Mouse (Mus musculus): ENCODE measurements around the gene Lamc1.

DNA sequence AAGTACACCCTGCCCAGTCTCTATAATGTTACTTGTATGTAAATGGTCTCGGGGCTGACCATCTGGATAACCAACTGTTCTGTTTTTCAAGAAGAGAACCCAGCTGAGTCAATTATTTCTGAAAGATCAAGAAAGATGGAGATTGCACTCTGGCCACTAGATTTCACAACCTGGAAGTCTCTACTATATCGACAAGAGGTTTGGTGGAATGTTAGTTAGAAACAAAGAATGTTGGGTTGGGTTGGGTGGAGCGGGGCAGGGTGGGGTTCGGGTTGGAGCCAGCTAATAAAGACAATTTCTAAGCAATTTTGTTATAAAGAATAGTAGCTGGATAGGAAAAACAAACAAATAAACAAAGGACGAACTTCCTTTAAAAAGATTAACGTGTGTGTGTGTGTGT, 62.9 kb downstream of the Lamc1 start:
- TF ChIP-seq CTCF (IDR thresholded peaks at IDR 0.05; ENCODE audit: low read depth, low read length) (no peak), POLR2A (IDR thresholded peaks at IDR 0.05; ENCODE audit: borderline replicate concordance, low read depth, low read length) (no peak)

Measured in bone marrow macrophage, adult 2 months (primary cell).